Comparison of ENCODE assay signal across 28 mouse cellular contexts in genomic region chrX:156736951-156737553, GRCm38 (mm10).
DNase-seq lines count a peak whose midpoint lies in the region; ATAC-seq lines count a peak whose summit lies in the region.
"Had no signal": no experiment of that assay in that cellular context is flagged by ENCODE, and none has a peak within 500 bp of the region (broad histone marks: within the 10 kb centered on the region; RNA-seq: fewer than 3 reads in every experiment).

No protein-coding gene starts in this region.

- no peak overlapping the region for H3K27ac ChIP-seq in forebrain, embryonic 16.5 days (ENCODE audit: low read length)
- no peak overlapping the region for H3K27ac ChIP-seq in forebrain, embryonic 11.5 days (ENCODE audit: low read depth, low read length)
- H3K27ac ChIP-seq in lung, embryonic 15.5 days = no peak overlapping the region
- H3K27ac ChIP-seq: embryonic facial prominence, embryonic 13.5 days; forebrain, embryonic 12.5 days; heart, adult 2 months; heart, embryonic 10.5 days; heart, embryonic 13.5 days; hindbrain, embryonic 14.5 days; hindbrain, postnatal 0 days had no signal

- H3K36me3 ChIP-seq in forebrain, embryonic 16.5 days (ENCODE audit: control insufficient read depth, insufficient read depth) = no peaks in the 10 kb centered on the region
- H3K36me3 ChIP-seq in forebrain, embryonic 11.5 days (ENCODE audit: control insufficient read depth, insufficient read depth, low read length) = no peaks in the 10 kb centered on the region
- H3K36me3 ChIP-seq in lung, embryonic 15.5 days = no peaks in the 10 kb centered on the region
- H3K36me3 ChIP-seq: embryonic facial prominence, embryonic 13.5 days; forebrain, embryonic 12.5 days; heart, embryonic 10.5 days; heart, embryonic 13.5 days had no signal

- no peak overlapping the region for H3K9ac ChIP-seq in forebrain, embryonic 16.5 days (replicated peaks; ENCODE audit: low read depth, low read length)
- no peak overlapping the region for H3K9ac ChIP-seq in forebrain, embryonic 11.5 days (ENCODE audit: low read length)
- H3K9ac ChIP-seq in lung, embryonic 15.5 days = no peak overlapping the region
- H3K9ac ChIP-seq: embryonic facial prominence, embryonic 13.5 days; forebrain, embryonic 12.5 days; heart, embryonic 13.5 days; hindbrain, embryonic 14.5 days had no signal

- H3K9me3 ChIP-seq in forebrain, embryonic 16.5 days (ENCODE audit: control insufficient read depth, low read length) = no peaks in the 10 kb centered on the region
- no peaks in the 10 kb centered on the region for H3K9me3 ChIP-seq in forebrain, embryonic 11.5 days (ENCODE audit: control insufficient read depth, low read length)
- H3K9me3 ChIP-seq in lung, embryonic 15.5 days = no peaks in the 10 kb centered on the region
- H3K9me3 ChIP-seq: embryonic facial prominence, embryonic 13.5 days; forebrain, embryonic 12.5 days; heart, embryonic 10.5 days; heart, embryonic 13.5 days had no signal

- no peaks in the 10 kb centered on the region for H3K4me1 ChIP-seq in forebrain, embryonic 16.5 days (replicated peaks; ENCODE audit: control insufficient read depth, insufficient read depth, low read length)
- no peaks in the 10 kb centered on the region for H3K4me1 ChIP-seq in forebrain, embryonic 11.5 days (replicated peaks; ENCODE audit: control insufficient read depth, insufficient read depth, low read length)
- H3K4me1 ChIP-seq in lung, embryonic 15.5 days = no peaks in the 10 kb centered on the region
- H3K4me1 ChIP-seq: embryonic facial prominence, embryonic 13.5 days; forebrain, embryonic 12.5 days; heart, embryonic 10.5 days; heart, embryonic 13.5 days had no signal

- DNase-seq in forebrain, embryonic 11.5 days (ENCODE audit: low spot score) = no peak
- no peak for DNase-seq in lung, adult 18-20 months
- DNase-seq in NIH3T3 (ENCODE audit: low read depth) (peak; percentile 2), adipocyte (ENCODE audit: low spot score) (peak; percentile 42)
- no peak for DNase-seq in embryo, embryonic 10.5 days (ENCODE audit: low spot score)
- DNase-seq: adrenal gland, postnatal 10 days; adrenal gland, postnatal 36 days; cerebellum, adult 11 months; cerebellum, adult 2 months; cerebellum, adult 9-11 months; cerebellum, postnatal 25 days; gastrocnemius, postnatal 10 days; gastrocnemius, postnatal 36 days; heart, adult 2 months; heart, postnatal 14 days; heart, postnatal 4 days had no signal

- no peak overlapping the region for H3K4me2 ChIP-seq in forebrain, embryonic 16.5 days (ENCODE audit: low read length)
- H3K4me2 ChIP-seq in forebrain, embryonic 11.5 days (ENCODE audit: low read depth, low read length, severe bottlenecking) = no peak overlapping the region
- no peak overlapping the region for H3K4me2 ChIP-seq in lung, embryonic 15.5 days
- H3K4me2 ChIP-seq: embryonic facial prominence, embryonic 13.5 days; forebrain, embryonic 12.5 days; heart, embryonic 13.5 days; hindbrain, embryonic 14.5 days had no signal

- WGBS in forebrain, embryonic 16.5 days = 74% methylated on average over 2 of the region's 3 CpGs
- 85% methylated on average over 2 of the region's 3 CpGs for WGBS in forebrain, embryonic 11.5 days
- WGBS in lung, embryonic 15.5 days = 56% methylated on average over 2 of the region's 3 CpGs

- no peaks in the 10 kb centered on the region for H3K27me3 ChIP-seq in forebrain, embryonic 16.5 days (replicated peaks; ENCODE audit: control insufficient read depth, insufficient read depth, low read length)
- no peaks in the 10 kb centered on the region for H3K27me3 ChIP-seq in forebrain, embryonic 11.5 days (ENCODE audit: control insufficient read depth, insufficient read depth, low read length)
- H3K27me3 ChIP-seq in lung, embryonic 15.5 days = no peaks in the 10 kb centered on the region
- H3K27me3 ChIP-seq: embryonic facial prominence, embryonic 13.5 days; forebrain, embryonic 12.5 days; heart, embryonic 13.5 days had no signal

- 0 out of 2 replicates have a peak, but pooled peaks have one; percentile 31 for ATAC-seq in forebrain, embryonic 16.5 days
- ATAC-seq in forebrain, embryonic 11.5 days (replicated peaks; ENCODE audit: low FRiP score) = no peak
- peak; percentile 80; the same call in 1 of the 2 replicates for ATAC-seq in lung, embryonic 15.5 days (ENCODE audit: borderline replicate concordance, extremely low read depth, low FRiP score, low TSS enrichment)
- ATAC-seq in inflammation-experienced regulatory T-cells, adult 6 months = no peak
- ATAC-seq: activated CD4-positive, CD25-positive, alpha-beta regulatory T cell, adult 4 months; CD4-positive, CD25-positive, alpha-beta regulatory T cell, adult 4 months; hindbrain, postnatal 0 days; intestine, postnatal 0 days had no signal

- no peak overlapping the region for H3K4me3 ChIP-seq in forebrain, embryonic 16.5 days (replicated peaks; ENCODE audit: low read length)
- H3K4me3 ChIP-seq in forebrain, embryonic 11.5 days (ENCODE audit: low read depth, low read length) = no peak overlapping the region
- H3K4me3 ChIP-seq in lung, embryonic 15.5 days = no peak overlapping the region
- H3K4me3 ChIP-seq: embryonic facial prominence, embryonic 13.5 days; forebrain, embryonic 12.5 days; heart, adult 2 months; heart, embryonic 10.5 days; heart, embryonic 13.5 days had no signal

Comparison
In these comparisons a context has a peak if more than half of its experiments do, and no peak if none do; other contexts are left out.
1. ATAC-seq: peak in forebrain, embryonic 16.5 days (single experiment) and lung, embryonic 15.5 days (single experiment); none in forebrain, embryonic 11.5 days (single experiment) and inflammation-experienced regulatory T-cells, adult 6 months (single experiment).
2. DNase-seq: peak in NIH3T3 (single experiment) and adipocyte (single experiment); none in forebrain, embryonic 11.5 days (single experiment), lung, adult 18-20 months (0 of 2) and embryo, embryonic 10.5 days (single experiment).